Mouse (Mus musculus) cortical plate, adult 2 months (tissue): ENCODE results near the gene Man1c1.

ENCODE experiments used
- CTCF ChIP-seq: fragments of 200-500 bp; IDR thresholded peaks from 2 replicates; pipeline ENCODE4 v1.5.1; 2011; ENCODE audit warnings: mild to moderate bottlenecking, control low read depth, low read length; ENCODE audit not compliant: insufficient read depth; ENCODE audit errors: extremely low read depth
- POLR2A ChIP-seq: fragments of 200-500 bp; IDR thresholded peaks from 2 replicates; pipeline ENCODE4 v1.6.1; 2011; ENCODE audit warnings: mild to moderate bottlenecking, low read length, control low read depth; ENCODE audit not compliant: insufficient read depth; ENCODE audit errors: extremely low read depth

DNA sequence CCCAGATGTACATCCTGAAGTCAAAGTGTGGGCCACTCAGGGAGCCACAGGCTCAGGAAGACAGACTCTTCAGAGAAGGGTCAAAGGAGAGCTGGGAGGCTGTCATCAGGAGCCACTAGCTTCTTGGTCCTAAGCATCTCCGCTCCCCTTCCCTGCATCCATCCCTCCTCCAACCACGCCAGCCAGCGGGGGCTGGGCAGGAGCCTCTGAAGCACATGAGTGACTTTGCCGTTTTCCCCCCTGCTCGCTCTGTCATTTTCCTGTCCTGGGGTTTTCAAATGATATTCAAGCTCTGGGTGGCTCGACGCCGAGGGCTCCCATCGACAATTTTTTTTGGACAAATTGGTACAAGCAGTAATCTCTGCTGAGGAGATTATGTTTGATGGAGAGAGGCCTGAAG, 114.3 kb downstream of the Man1c1 start:
- TF ChIP-seq CTCF (no peak), POLR2A (no peak)
